Mouse (Mus musculus): ENCODE measurements around the gene Sec24a. TPM values are rescaled to one million over a fixed set of nuclear protein-coding genes. Genes with fewer than 3 reads are reported as not detected.
A peak's percentile ranks its signal among the peaks of the same experiment; 100 is the strongest.
"Not testable (repeated sequence)": the region's sequence is repeated elsewhere in the genome, so short reads cannot be mapped to it uniquely, and the experiment has no call there.

Sec24a gene
- polyA plus RNA-seq, 1 experiment from 2014 or later = 13.1 TPM

GRCm38 (mm10) chr11:51679466-51679865 is 84.0 kb downstream of the Sec24a start:
- 50% methylated on average over 3 of the region's 3 CpGs for WGBS
- H3K27ac ChIP-seq (ENCODE audit: low read length) = no peak overlapping the region

GRCm38 (mm10) chr11:51677737-51678418 is 85.6 kb downstream of the Sec24a start:
- H3K4me1 ChIP-seq (replicated peaks; ENCODE audit: control insufficient read depth, insufficient read depth, low read length) = peaks cover 3% of the 10 kb centered on the region; the same call in 1 of the 2 replicates
- no peak overlapping the region for H3K4me2 ChIP-seq (ENCODE audit: low read depth, low read length)
- H3K36me3 ChIP-seq (ENCODE audit: control insufficient read depth, insufficient read depth, low read length) = no peaks in the 10 kb centered on the region
- no peak for ATAC-seq (ENCODE audit: low read depth)
- no peak overlapping the region for H3K27ac ChIP-seq (ENCODE audit: low read length)
- no peaks in the 10 kb centered on the region for H3K27me3 ChIP-seq (ENCODE audit: control insufficient read depth, insufficient read depth, low read depth, low read length)
- H3K9me3 ChIP-seq (ENCODE audit: control insufficient read depth, low read length) = no peaks in the 10 kb centered on the region
- WGBS = 61% methylated on average over 6 of the region's 6 CpGs
- H3K9ac ChIP-seq (ENCODE audit: low read length) = no peak overlapping the region
- H3K4me3 ChIP-seq (ENCODE audit: low read length) = no peak overlapping the region

More at GRCm38 (mm10) chr11:51679466-51679865, 84.0 kb downstream of the Sec24a start:
- Histone ChIP-seq H3K4me2 (ENCODE audit: low read depth, low read length) (no peak overlapping the region), H3K9me3 (ENCODE audit: control insufficient read depth, low read length) (no peaks in the 10 kb centered on the region), H3K4me1 (replicated peaks; ENCODE audit: control insufficient read depth, insufficient read depth, low read length) (peaks cover 3% of the 10 kb centered on the region; the same call in 1 of the 2 replicates), H3K4me3 (ENCODE audit: low read length) (no peak overlapping the region), H3K36me3 (ENCODE audit: control insufficient read depth, insufficient read depth, low read length) (no peaks in the 10 kb centered on the region), H3K9ac (ENCODE audit: low read length) (no peak overlapping the region), H3K27me3 (ENCODE audit: control insufficient read depth, insufficient read depth, low read depth, low read length) (no peaks in the 10 kb centered on the region)
- ATAC-seq (ENCODE audit: low read depth) = no peak

- Histone ChIP-seq H3K9me3 (ENCODE audit: control insufficient read depth, low read length) (no peaks in the 10 kb centered on the region), H3K4me3 (ENCODE audit: low read length) (no peak overlapping the region), H3K27me3 (ENCODE audit: control insufficient read depth, insufficient read depth, low read depth, low read length) (no peaks in the 10 kb centered on the region), H3K4me2 (ENCODE audit: low read depth, low read length) (no peak overlapping the region), H3K36me3 (ENCODE audit: control insufficient read depth, insufficient read depth, low read length) (no peaks in the 10 kb centered on the region), H3K27ac (ENCODE audit: low read length) (no peak overlapping the region), H3K9ac (ENCODE audit: low read length) (no peak overlapping the region), H3K4me1 (replicated peaks; ENCODE audit: control insufficient read depth, insufficient read depth, low read length) (no peaks in the 10 kb centered on the region)
- no peak for ATAC-seq (ENCODE audit: low read depth)
- 74% methylated on average over 5 of the region's 5 CpGs for WGBS
These were observed 88.0 kb downstream of the Sec24a start for GRCm38 (mm10) chr11:51675386-51675785.

- H3K4me2 ChIP-seq (ENCODE audit: low read depth, low read length) = no peak overlapping the region
- H3K4me1 ChIP-seq (replicated peaks; ENCODE audit: control insufficient read depth, insufficient read depth, low read length) = no peaks in the 10 kb centered on the region
- H3K9ac ChIP-seq (ENCODE audit: low read length) = no peak overlapping the region
- no peak for ATAC-seq (ENCODE audit: low read depth)
- no peaks in the 10 kb centered on the region for H3K27me3 ChIP-seq (ENCODE audit: control insufficient read depth, insufficient read depth, low read depth, low read length)
- H3K9me3 ChIP-seq (ENCODE audit: control insufficient read depth, low read length) = no peaks in the 10 kb centered on the region
- H3K27ac ChIP-seq (ENCODE audit: low read length) = no peak overlapping the region
- no peaks in the 10 kb centered on the region for H3K36me3 ChIP-seq (ENCODE audit: control insufficient read depth, insufficient read depth, low read length)
- H3K4me3 ChIP-seq (ENCODE audit: low read length) = no peak overlapping the region
- WGBS = 77% methylated on average over 9 of the region's 9 CpGs
These were observed 90.1 kb downstream of the Sec24a start for GRCm38 (mm10) chr11:51673291-51673690.

- H3K9ac ChIP-seq (ENCODE audit: low read length) = no peak overlapping the region
- H3K4me3 ChIP-seq (ENCODE audit: low read length) = no peak overlapping the region
- H3K4me2 ChIP-seq (ENCODE audit: low read depth, low read length) = no peak overlapping the region
- no peaks in the 10 kb centered on the region for H3K9me3 ChIP-seq (ENCODE audit: control insufficient read depth, low read length)
- ATAC-seq (ENCODE audit: low read depth) = no peak
- WGBS = 64% methylated on average over 2 of the region's 2 CpGs
- no peaks in the 10 kb centered on the region for H3K4me1 ChIP-seq (replicated peaks; ENCODE audit: control insufficient read depth, insufficient read depth, low read length)
- no peaks in the 10 kb centered on the region for H3K36me3 ChIP-seq (ENCODE audit: control insufficient read depth, insufficient read depth, low read length)
- no peak overlapping the region for H3K27ac ChIP-seq (ENCODE audit: low read length)
- no peaks in the 10 kb centered on the region for H3K27me3 ChIP-seq (ENCODE audit: control insufficient read depth, insufficient read depth, low read depth, low read length)
These were observed 92.1 kb downstream of the Sec24a start for GRCm38 (mm10) chr11:51671376-51671775.

- no peak overlapping the region for H3K4me2 ChIP-seq (ENCODE audit: low read depth, low read length)
- H3K9ac ChIP-seq (ENCODE audit: low read length) = no peak overlapping the region
- H3K9me3 ChIP-seq (ENCODE audit: control insufficient read depth, low read length) = no peaks in the 10 kb centered on the region
- no peak for ATAC-seq (ENCODE audit: low read depth)
- no peak overlapping the region for H3K27ac ChIP-seq (ENCODE audit: low read length)
- no peaks in the 10 kb centered on the region for H3K27me3 ChIP-seq (ENCODE audit: control insufficient read depth, insufficient read depth, low read depth, low read length)
- 88% methylated on average over 7 of the region's 7 CpGs for WGBS
- no peaks in the 10 kb centered on the region for H3K4me1 ChIP-seq (replicated peaks; ENCODE audit: control insufficient read depth, insufficient read depth, low read length)
- H3K36me3 ChIP-seq (ENCODE audit: control insufficient read depth, insufficient read depth, low read length) = no peaks in the 10 kb centered on the region
- H3K4me3 ChIP-seq (ENCODE audit: low read length) = no peak overlapping the region
These were observed 92.6 kb downstream of the Sec24a start for GRCm38 (mm10) chr11:51670846-51671245.

- H3K4me3 ChIP-seq (ENCODE audit: low read length); H3K27ac ChIP-seq (ENCODE audit: low read length); H3K36me3 ChIP-seq (ENCODE audit: control insufficient read depth, insufficient read depth, low read length); H3K4me1 ChIP-seq (replicated peaks; ENCODE audit: control insufficient read depth, insufficient read depth, low read length); H3K9ac ChIP-seq (ENCODE audit: low read length); H3K27me3 ChIP-seq (ENCODE audit: control insufficient read depth, insufficient read depth, low read depth, low read length); H3K4me2 ChIP-seq (ENCODE audit: low read depth, low read length); H3K9me3 ChIP-seq (ENCODE audit: control insufficient read depth, low read length): not testable (repeated sequence)
- WGBS = 83% methylated on average over 7 of the region's 7 CpGs
- peak; percentile 68; the same call in 1 of the 2 replicates for ATAC-seq (ENCODE audit: low read depth)
These were observed 98.7 kb downstream of the Sec24a start for GRCm38 (mm10) chr11:51664747-51665146.

- H3K4me1 ChIP-seq (replicated peaks; ENCODE audit: control insufficient read depth, insufficient read depth, low read length) = peaks cover 8% of the 10 kb centered on the region
- no peak overlapping the region for H3K4me3 ChIP-seq (ENCODE audit: low read length)
- no peak overlapping the region for H3K27ac ChIP-seq (ENCODE audit: low read length)
- ATAC-seq (ENCODE audit: low read depth) = no peak
- H3K9ac ChIP-seq (ENCODE audit: low read length) = no peak overlapping the region
- 76% methylated on average over 7 of the region's 7 CpGs for WGBS
- H3K27me3 ChIP-seq (ENCODE audit: control insufficient read depth, insufficient read depth, low read depth, low read length) = no peaks in the 10 kb centered on the region
- no peak overlapping the region for H3K4me2 ChIP-seq (ENCODE audit: low read depth, low read length)
- H3K36me3 ChIP-seq (ENCODE audit: control insufficient read depth, insufficient read depth, low read length) = no peaks in the 10 kb centered on the region
- no peaks in the 10 kb centered on the region for H3K9me3 ChIP-seq (ENCODE audit: control insufficient read depth, low read length)
These were observed 100.8 kb downstream of the Sec24a start for GRCm38 (mm10) chr11:51662632-51663031.

GRCm38 (mm10) chr11:51661867-51662365 is 101.5 kb downstream of the Sec24a start:
- 87% methylated on average over 16 of the region's 16 CpGs for WGBS
- H3K27ac ChIP-seq (ENCODE audit: low read length) = no peak overlapping the region

More at GRCm38 (mm10) chr11:51661867-51662365, 101.5 kb downstream of the Sec24a start:
- Histone ChIP-seq H3K4me3 (ENCODE audit: low read length) (no peak overlapping the region), H3K36me3 (ENCODE audit: control insufficient read depth, insufficient read depth, low read length) (no peaks in the 10 kb centered on the region), H3K4me2 (ENCODE audit: low read depth, low read length) (no peak overlapping the region), H3K4me1 (replicated peaks; ENCODE audit: control insufficient read depth, insufficient read depth, low read length) (peaks cover 11% of the 10 kb centered on the region), H3K27me3 (ENCODE audit: control insufficient read depth, insufficient read depth, low read depth, low read length) (no peaks in the 10 kb centered on the region), H3K9me3 (ENCODE audit: control insufficient read depth, low read length) (no peaks in the 10 kb centered on the region), H3K9ac (ENCODE audit: low read length) (no peak overlapping the region)
- no peak for ATAC-seq (ENCODE audit: low read depth)
